Mouse (Mus musculus): ENCODE results near the gene Ncaph. TPM values are rescaled to one million over a fixed set of nuclear protein-coding genes. Genes with fewer than 3 reads are reported as not detected.
"Not testable (repeated sequence)": the region's sequence is repeated elsewhere in the genome, so short reads cannot be mapped to it uniquely, and the experiment has no call there.

Ncaph gene
- total RNA-seq (2017) = 45.5 and 58.5 TPM in 2 replicates

DNA sequence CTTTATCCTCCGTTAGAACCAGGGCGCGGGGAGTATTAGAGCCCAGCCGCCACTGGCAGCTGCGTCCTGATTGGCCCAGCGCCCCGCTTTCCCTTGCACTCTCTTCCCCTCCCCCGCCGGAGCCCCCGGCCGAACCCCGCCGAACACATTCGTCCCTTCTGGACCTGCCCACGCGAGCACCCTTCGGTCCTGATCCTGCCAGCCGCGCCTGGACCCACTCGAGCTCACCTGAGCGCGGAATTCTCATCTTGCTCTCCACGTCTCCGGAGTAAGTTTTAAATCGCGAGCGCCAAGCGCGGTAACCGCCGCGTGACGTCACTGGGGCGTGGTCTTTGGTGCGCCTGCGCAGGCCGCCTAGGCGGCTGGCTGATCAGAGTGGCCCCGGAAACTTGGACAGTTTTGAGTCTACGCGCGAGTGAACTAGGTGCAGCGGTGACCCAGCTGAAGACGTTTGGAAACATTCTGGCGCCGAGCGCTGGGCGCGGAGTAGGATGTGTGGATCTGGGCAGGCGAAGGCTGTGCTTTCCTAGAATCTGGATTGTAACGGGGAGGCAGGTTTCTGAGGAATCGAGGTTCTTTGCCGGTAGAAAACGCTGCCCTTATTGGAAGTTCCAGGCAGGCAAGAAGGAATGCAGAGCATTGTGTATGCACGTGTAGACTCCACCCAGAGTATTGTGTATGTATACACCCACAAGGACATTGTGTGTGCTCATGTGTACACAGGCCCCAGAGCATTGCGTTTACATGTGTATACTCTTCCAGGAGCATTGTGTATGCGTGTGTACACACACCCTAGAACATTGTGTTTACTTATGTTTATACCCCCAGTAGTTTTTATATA lies at the start of gene Ncaph:
Gene Ncaph (minus strand): TSS at position 334 of the 841 bp plus-strand sequence.
- peak; percentile 53 to 81 for ATAC-seq (replicated peaks in 1 of 2; ENCODE audit: insufficient read depth in 1 of 2, low FRiP score in 2 of 2, low TSS enrichment in 1 of 2, low read depth in 1 of 2, poor library complexity in 2 of 2, severe bottlenecking in 2 of 2)

DNA sequence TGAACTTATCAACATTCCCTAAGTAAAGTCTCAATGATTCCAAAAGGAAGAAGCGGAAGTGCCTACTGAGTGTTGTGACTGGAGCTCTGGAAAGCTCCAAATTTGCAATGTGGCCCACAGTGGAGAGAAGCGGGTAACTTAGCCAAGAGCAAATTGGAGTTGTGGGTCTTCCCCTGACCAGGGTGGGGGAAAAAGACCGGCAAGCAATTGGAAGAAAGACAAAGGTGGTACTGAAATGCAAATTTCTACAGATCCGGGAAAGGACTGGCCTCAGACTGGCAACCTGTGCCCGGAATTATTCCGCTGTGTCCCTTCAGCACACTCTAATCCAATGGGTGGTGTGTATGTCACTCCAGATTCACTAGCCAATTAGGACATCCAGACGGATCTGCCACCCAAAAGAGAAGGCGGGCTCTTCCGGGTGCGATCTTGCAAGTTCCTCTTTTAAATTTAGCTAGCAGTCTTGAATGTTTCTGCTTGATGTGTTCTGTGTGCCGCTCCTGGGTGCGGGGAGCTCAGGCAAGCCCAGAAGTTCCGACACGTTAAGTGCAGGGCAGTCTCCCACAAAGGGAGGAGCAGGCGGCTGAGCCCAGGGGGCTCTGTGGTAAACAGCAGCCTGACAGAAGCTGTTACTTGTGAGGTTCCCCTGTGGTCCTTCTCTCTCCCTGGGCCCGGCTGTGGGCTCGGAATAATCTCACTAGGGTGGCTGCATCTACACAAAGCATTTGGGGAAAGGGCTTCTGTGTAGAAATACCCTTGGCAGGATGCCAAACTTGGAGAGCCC lies 49.0 kb upstream of the Ncaph start:
- peak; percentile 99 to 100 for ATAC-seq (replicated peaks in 1 of 2; ENCODE audit: insufficient read depth in 1 of 2, low FRiP score in 2 of 2, low TSS enrichment in 1 of 2, low read depth in 1 of 2, poor library complexity in 2 of 2, severe bottlenecking in 2 of 2)

DNA sequence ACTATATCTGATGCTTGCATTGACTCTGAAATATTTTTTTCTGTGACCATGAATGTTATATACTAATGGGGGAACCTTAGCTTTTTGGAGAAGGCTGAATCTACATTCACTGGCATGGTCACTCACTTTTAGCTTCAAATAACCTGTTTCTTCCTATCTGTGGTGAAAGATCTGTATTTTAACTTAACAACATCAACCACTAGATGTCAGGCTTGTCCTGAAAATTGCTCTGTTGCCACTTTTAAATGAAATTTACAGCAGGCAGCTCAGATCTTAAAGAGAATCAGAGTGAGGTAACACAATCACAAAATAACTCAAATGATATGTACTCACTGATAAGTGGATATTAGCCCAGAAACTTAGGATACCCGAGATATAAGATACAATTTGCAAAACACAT lies 32.5 kb upstream of the Ncaph start:
- peak; percentile 46 to 66; a peak in 2 of 4 replicates for ATAC-seq (replicated peaks in 1 of 2; ENCODE audit: insufficient read depth in 1 of 2, low FRiP score in 2 of 2, low TSS enrichment in 1 of 2, low read depth in 1 of 2, poor library complexity in 2 of 2, severe bottlenecking in 2 of 2)

DNA sequence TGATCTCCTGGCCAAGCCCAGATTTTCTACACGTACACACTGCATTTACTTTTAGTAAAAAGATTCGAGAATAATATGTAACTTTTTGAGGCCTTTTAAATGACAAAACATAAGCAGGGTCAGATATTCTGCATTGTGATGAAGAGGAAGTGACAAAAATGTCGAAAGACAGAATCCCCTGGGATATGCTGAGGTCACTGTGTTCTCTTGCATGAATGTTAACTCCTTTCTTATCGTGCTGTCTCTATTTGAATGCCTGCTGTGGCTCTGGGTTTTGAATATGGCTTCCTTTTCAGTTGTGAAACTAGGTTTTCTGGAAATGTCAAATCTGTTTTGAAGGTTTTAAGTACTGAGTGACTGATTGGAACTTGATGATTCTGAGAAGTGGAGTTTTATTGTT lies 31.9 kb upstream of the Ncaph start:
- no peak for ATAC-seq (replicated peaks in 1 of 2; ENCODE audit: insufficient read depth in 1 of 2, low FRiP score in 2 of 2, low TSS enrichment in 1 of 2, low read depth in 1 of 2, poor library complexity in 2 of 2, severe bottlenecking in 2 of 2)

DNA sequence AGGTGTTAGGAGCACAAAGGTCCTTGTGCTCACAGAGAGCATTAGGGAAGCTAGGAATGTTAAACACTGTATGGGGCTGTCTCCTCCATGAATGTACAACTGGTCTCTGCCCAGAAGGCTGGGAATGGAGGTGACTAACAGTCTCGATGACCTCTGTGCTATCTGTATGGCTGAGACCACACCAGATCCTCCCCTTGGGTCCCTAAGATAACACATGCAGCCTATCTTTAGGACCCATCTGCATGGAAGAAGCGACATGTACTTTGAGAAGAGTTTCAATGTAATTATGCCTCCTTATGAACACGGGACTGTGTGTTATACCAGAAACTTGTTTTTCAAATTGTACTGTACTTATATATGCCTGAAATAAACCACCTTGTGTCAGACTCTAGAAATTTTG lies 11.9 kb upstream of the Ncaph start:
- ATAC-seq (replicated peaks in 1 of 2; ENCODE audit: insufficient read depth in 1 of 2, low FRiP score in 2 of 2, low TSS enrichment in 1 of 2, low read depth in 1 of 2, poor library complexity in 2 of 2, severe bottlenecking in 2 of 2) = no peak

DNA sequence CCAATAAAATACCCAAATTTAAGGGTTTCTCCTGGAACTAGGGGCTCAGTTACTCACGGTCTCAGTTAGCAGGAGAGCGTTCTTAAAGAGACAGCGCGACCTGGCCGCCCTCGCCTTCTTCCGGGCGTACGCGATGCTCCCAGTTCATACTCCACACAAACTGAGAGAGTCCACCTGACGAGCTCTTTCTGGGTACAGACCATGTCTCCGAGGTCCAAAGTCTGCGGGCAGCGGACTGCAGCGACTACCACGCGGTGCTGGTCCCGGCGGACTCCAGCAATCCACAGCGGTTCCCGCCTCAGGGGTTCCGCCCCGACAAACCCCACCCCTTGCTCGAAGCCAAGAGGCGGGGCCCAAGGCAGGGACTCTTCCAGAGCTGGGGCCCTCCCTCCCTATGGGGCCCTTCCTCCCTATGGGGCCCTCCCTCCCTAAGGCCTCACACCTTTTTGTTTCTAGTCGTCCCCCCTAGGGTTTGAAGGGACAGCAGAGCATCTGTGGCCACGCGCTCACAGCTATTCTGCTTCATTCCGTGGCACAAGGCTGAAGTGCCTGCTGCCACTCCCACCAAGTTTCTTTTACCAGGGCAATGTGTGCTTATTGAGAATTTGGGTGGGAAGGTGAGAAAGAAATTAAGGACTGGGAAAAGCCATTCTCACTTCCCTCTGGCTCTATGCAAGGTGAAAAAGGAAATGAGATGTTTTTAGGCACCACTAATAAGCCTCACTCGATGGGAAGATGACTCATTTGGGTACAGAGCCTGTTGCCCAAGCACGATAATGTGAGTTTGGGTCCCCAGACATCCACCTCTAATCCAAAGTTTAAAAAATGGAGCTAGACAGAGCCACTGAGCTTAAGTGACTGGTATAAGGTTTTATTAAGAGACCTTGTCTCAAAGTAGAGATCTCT lies 9.7 kb upstream of the Ncaph start, which contains the start of gene Itpripl1:
Gene Itpripl1 (minus strand): TSS at position 285 of the 906 bp plus-strand sequence.
- peak; percentile 84 to 88 for ATAC-seq (replicated peaks in 1 of 2; ENCODE audit: insufficient read depth in 1 of 2, low FRiP score in 2 of 2, low TSS enrichment in 1 of 2, low read depth in 1 of 2, poor library complexity in 2 of 2, severe bottlenecking in 2 of 2)

- ATAC-seq (replicated peaks in 1 of 2; ENCODE audit: insufficient read depth in 1 of 2, low FRiP score in 2 of 2, low TSS enrichment in 1 of 2, low read depth in 1 of 2, poor library complexity in 2 of 2, severe bottlenecking in 2 of 2) = peak; percentile 9 to 12; a peak in 1 of 4 replicates
These were observed 8.9 kb upstream of the Ncaph start for GRCm38 (mm10) chr2:127142577-127143157.

DNA sequence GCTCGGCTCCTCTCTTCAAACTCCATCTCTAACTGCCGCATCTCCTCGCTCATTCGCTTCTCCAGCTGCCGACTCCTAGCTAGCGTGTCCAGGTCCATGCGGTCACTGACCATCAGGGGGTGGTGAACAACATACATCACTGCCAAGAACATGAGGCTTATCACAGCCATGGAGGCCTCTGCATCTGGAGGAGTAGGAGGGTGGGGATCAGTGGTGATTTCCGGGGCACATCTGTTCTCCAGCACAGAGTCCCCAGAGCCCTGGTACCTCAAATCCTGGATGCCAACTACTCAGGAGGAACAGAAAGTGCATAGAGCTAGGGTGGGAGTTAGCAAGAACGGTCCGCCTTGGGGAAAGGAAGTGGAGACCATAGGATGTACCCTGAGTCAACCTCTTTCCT lies 8.3 kb upstream of the Ncaph start:
- no peak for ATAC-seq (replicated peaks in 1 of 2; ENCODE audit: insufficient read depth in 1 of 2, low FRiP score in 2 of 2, low TSS enrichment in 1 of 2, low read depth in 1 of 2, poor library complexity in 2 of 2, severe bottlenecking in 2 of 2)

DNA sequence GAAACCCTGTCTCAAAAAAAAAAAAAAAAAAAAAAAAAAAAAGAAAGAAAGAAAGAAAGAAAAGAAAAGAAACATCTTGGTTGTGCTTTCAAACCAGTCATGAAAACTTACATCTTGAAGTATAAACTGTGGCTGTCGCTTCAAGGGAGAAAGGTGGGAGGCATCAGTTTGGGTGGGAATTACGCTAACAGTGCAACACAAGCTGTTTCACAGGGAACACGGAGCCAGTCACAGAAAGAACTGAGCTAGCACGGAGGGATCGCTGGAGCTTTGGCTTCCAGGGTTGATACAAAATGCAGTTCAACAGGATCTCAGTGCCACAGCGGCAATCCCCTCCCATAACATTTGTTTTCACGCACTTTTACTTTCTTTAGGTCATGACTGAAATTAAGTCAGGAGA lies 6.3 kb upstream of the Ncaph start:
- ATAC-seq (replicated peaks in 1 of 2; ENCODE audit: insufficient read depth in 1 of 2, low FRiP score in 2 of 2, low TSS enrichment in 1 of 2, low read depth in 1 of 2, poor library complexity in 2 of 2, severe bottlenecking in 2 of 2) = no peak

DNA sequence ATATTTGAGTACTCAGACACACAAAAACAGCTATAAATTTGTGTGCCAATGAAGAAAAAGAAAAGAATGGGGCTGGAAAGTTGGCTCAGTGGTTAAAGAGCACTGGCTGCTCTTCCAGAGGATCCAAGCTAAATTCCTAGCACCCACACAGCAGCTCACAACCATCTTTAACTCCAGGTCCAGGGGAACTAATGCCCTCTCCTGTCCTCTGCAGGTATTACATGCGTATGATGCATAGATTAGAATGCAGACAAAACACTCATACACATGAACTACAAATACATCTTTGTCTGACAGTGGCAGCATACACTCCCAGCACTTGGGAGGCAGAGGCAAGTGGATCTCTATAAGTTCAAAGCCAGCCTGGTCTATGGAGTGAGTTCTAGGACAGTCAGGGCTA lies 5.9 kb upstream of the Ncaph start:
- ATAC-seq (replicated peaks in 1 of 2; ENCODE audit: insufficient read depth in 1 of 2, low FRiP score in 2 of 2, low TSS enrichment in 1 of 2, low read depth in 1 of 2, poor library complexity in 2 of 2, severe bottlenecking in 2 of 2) = no peak

DNA sequence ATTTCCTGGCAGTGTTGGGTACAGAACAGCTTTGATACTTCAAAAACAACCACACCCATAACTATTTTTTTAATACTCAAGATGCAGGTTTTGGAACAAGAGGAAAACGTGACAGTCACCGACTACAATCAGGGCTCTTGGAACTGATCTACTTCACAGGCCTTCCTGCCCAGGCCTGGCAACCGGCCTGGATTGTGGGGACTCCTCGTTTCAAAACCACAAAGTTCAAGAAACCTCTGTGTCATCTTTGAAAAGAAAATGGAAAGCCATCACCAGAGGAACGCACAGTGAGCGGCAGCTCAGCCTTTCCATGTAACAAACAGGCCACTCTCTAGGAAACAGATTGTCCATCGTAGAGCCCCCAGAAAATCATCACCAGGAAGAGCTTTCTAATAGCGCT lies 5.3 kb upstream of the Ncaph start:
- peak; percentile 29 to 34; a peak in 3 of 4 replicates for ATAC-seq (replicated peaks in 1 of 2; ENCODE audit: insufficient read depth in 1 of 2, low FRiP score in 2 of 2, low TSS enrichment in 1 of 2, low read depth in 1 of 2, poor library complexity in 2 of 2, severe bottlenecking in 2 of 2)

DNA sequence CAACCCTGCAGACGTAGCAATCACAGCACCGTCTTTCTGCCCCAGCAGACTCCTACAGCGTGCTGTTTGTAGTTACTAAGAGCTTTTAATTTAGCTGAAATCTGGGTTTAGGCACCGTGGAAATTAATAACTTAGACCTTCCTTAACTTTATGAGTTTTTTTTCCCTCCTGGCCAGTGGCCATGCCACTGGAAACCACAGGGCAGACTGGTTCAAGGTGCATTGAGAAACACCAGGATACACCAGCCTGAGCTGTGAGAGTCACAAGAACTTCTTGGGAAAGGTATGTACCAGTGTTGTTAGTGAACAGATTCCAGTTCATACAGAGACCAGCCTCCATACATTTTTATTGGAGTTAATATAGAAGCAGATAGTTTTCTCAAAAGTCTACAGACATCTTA lies 4.7 kb upstream of the Ncaph start:
- no peak for ATAC-seq (replicated peaks in 1 of 2; ENCODE audit: insufficient read depth in 1 of 2, low FRiP score in 2 of 2, low TSS enrichment in 1 of 2, low read depth in 1 of 2, poor library complexity in 2 of 2, severe bottlenecking in 2 of 2)

GRCm38 (mm10) chr2:127137838-127138420 lies 4.2 kb upstream of the Ncaph start:
- ATAC-seq (replicated peaks in 1 of 2; ENCODE audit: insufficient read depth in 1 of 2, low FRiP score in 2 of 2, low TSS enrichment in 1 of 2, low read depth in 1 of 2, poor library complexity in 2 of 2, severe bottlenecking in 2 of 2) = no peak

DNA sequence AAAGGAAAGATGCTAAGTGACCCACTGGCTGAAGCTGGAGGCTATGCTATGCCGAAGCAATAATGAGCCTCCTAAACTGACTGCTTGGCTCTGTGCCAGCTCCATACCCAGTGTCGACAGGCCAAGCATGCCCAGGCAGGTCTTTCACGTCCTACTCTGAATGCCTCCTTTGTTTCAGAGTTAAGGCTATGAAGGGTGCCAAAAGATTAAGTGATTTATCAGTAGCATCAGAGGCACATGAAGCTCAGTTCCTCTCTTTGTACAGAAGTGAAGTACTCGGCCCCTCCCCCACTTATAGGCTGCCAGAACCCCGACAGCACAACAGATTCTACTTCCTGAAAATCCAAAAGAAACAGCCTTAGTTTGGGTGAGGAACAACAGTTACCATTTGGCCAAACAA lies 3.2 kb upstream of the Ncaph start:
- peak in 1 of 2 experiments; percentile 44; a peak in 3 of 4 replicates for ATAC-seq (replicated peaks in 1 of 2; ENCODE audit: insufficient read depth in 1 of 2, low FRiP score in 2 of 2, low TSS enrichment in 1 of 2, low read depth in 1 of 2, poor library complexity in 2 of 2, severe bottlenecking in 2 of 2)

- not testable (repeated sequence) for ATAC-seq (replicated peaks in 1 of 2; ENCODE audit: insufficient read depth in 1 of 2, low FRiP score in 2 of 2, low TSS enrichment in 1 of 2, low read depth in 1 of 2, poor library complexity in 2 of 2, severe bottlenecking in 2 of 2)
These were observed 1.5 kb upstream of the Ncaph start for GRCm38 (mm10) chr2:127135255-127135654.

GRCm38 (mm10) chr2:127131353-127131752 lies 2.4 kb downstream of the Ncaph start:
- ATAC-seq (replicated peaks in 1 of 2; ENCODE audit: insufficient read depth in 1 of 2, low FRiP score in 2 of 2, low TSS enrichment in 1 of 2, low read depth in 1 of 2, poor library complexity in 2 of 2, severe bottlenecking in 2 of 2) = no peak

DNA sequence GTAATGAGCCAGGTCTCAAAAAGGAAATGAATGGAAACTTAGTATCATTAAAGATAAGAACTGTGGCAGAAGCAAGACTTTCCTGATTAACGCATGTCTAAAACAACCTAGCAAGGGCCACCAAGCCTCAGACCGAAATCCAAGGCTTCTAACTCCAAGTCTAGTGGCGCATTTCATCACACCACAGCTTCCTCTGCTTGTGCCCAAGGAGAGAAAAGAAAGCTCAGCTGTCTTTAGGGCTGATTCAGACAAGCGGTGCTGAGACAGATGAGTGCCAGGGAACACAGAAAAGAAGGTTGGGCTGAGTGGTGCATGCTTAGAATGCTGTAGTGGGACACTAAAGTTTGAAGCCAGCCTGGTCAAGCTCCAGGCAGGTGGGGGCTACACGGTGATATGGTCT lies 4.8 kb downstream of the Ncaph start:
- no peak for ATAC-seq (replicated peaks in 1 of 2; ENCODE audit: insufficient read depth in 1 of 2, low FRiP score in 2 of 2, low TSS enrichment in 1 of 2, low read depth in 1 of 2, poor library complexity in 2 of 2, severe bottlenecking in 2 of 2)

Data from hematopoietic stem cell, adult 5-6 weeks (primary cell).